8 mouse cellular contexts compared by ENCODE assay signal in genomic region chr6:30617020-30617958, GRCm38 (mm10). TPM values are rescaled to one million over a fixed set of nuclear protein-coding genes. Genes with fewer than 3 reads are reported as not detected.
A peak's percentile ranks its signal among the peaks of the same experiment; 100 is the strongest.
DNase-seq lines count a peak whose midpoint lies in the region; ATAC-seq and TF ChIP-seq lines count a peak whose summit lies in the region.

No protein-coding gene starts in this region.

- no peak for TF ChIP-seq CTCF in liver, postnatal 0 days (IDR thresholded peaks at IDR 0.05; ENCODE audit: low read depth)

- H3K36me3 ChIP-seq in hindbrain, embryonic 10.5 days: no peaks in the 10 kb centered on the region
- no peaks in the 10 kb centered on the region for H3K36me3 ChIP-seq in liver, postnatal 0 days (replicated peaks; ENCODE audit: insufficient read depth, low read length)

- TF ChIP-seq EP300 in liver, postnatal 0 days (IDR thresholded peaks at IDR 0.05; ENCODE audit: low read depth): no peak

- peak overlapping the region; percentile 49 for H3K4me2 ChIP-seq in liver, postnatal 0 days (ENCODE audit: low read depth, low read length)

- H3K27me3 ChIP-seq in hindbrain, embryonic 10.5 days (ENCODE audit: insufficient read depth, poor library complexity, severe bottlenecking): no peaks in the 10 kb centered on the region
- peaks cover 7% of the 10 kb centered on the region; the same call in 1 of the 2 replicates for H3K27me3 ChIP-seq in liver, postnatal 0 days (ENCODE audit: insufficient read depth, low read length)

- WGBS in hindbrain, embryonic 10.5 days: 2% methylated on average over 13 of the region's 13 CpGs
- WGBS in liver, postnatal 0 days (ENCODE audit: insufficient replicate concordance): 12% methylated on average over 12 of the region's 13 CpGs

- no peak overlapping the region for H3K9ac ChIP-seq in liver, postnatal 0 days (replicated peaks)

- peak overlapping the region; percentile 45 for H3K4me3 ChIP-seq in hindbrain, embryonic 10.5 days
- 0 out of 2 replicates have a peak overlapping the region, but pooled peaks have one; percentile 6 for H3K4me3 ChIP-seq in liver, postnatal 0 days (ENCODE audit: low read depth, low read length)

- no peak for ATAC-seq in liver, postnatal 0 days

- peaks cover 90% of the 10 kb centered on the region for H3K4me1 ChIP-seq in hindbrain, embryonic 10.5 days (replicated peaks)
- peaks cover 7% of the 10 kb centered on the region for H3K4me1 ChIP-seq in liver, postnatal 0 days (ENCODE audit: insufficient read depth)

- peak; percentile 5 for DNase-seq in kidney, adult 9 months
- DNase-seq in kidney, adult 11 months: no peak
- DNase-seq in adrenal gland, postnatal 36 days: peak; percentile 56 to 72
- DNase-seq in hindbrain, embryonic 10.5 days (ENCODE audit: low spot score): peak; percentile 89
- DNase-seq in liver, postnatal 0 days: no peak
- peak; percentile 77 for DNase-seq in yolk sac, embryonic 10.5 days (ENCODE audit: low spot score)
- DNase-seq in ovary, postnatal 10 days (ENCODE audit: low spot score): no peak
- DNase-seq in spleen, postnatal 10 days (ENCODE audit: low spot score in 2 of 2): no peak

- no peaks in the 10 kb centered on the region for H3K9me3 ChIP-seq in hindbrain, embryonic 10.5 days
- no peaks in the 10 kb centered on the region for H3K9me3 ChIP-seq in liver, postnatal 0 days (ENCODE audit: low read length)

- peak overlapping the region; percentile 93 for H3K27ac ChIP-seq in hindbrain, embryonic 10.5 days
- H3K27ac ChIP-seq in liver, postnatal 0 days (ENCODE audit: low read depth): no peak overlapping the region

RNA-seq across cellular contexts. Expression of gene Cpa5, which starts 6.5 kb away (rescaled TPM):
- not detected for total RNA-seq in adrenal gland, postnatal 36 days (2021)
- 0.08 and 0.44 TPM in 2 replicates for polyA plus RNA-seq in hindbrain, embryonic 10.5 days (2016; fragmentation: Nextera tagmentation; extraction: Ambion mirVana)
- not detected in 2 replicates for polyA plus RNA-seq in liver, postnatal 0 days (2015; fragmentation: Nextera tagmentation; extraction: Ambion mirVana)

RNA-seq across cellular contexts. Expression of gene Cpa1, which starts 21.7 kb away (rescaled TPM):
- not detected for total RNA-seq in adrenal gland, postnatal 36 days (2021)
- 0.14 and 0.16 TPM in 2 replicates for polyA plus RNA-seq in hindbrain, embryonic 10.5 days (2016; fragmentation: Nextera tagmentation; extraction: Ambion mirVana)
- 0.15 and 2.7 TPM in 2 replicates for polyA plus RNA-seq in liver, postnatal 0 days (2015; fragmentation: Nextera tagmentation; extraction: Ambion mirVana)

RNA-seq across cellular contexts. Expression of gene Cpa4, which starts 49.1 kb away (rescaled TPM):
- 1 to 10 TPM; 1.1 to 1.2 TPM for total RNA-seq in adrenal gland, postnatal 36 days (2021)
- 1.4 and 2.5 TPM in 2 replicates for polyA plus RNA-seq in hindbrain, embryonic 10.5 days (2016; fragmentation: Nextera tagmentation; extraction: Ambion mirVana)
- 0.05 TPM in 1 of 2 replicates, not detected in the other for polyA plus RNA-seq in liver, postnatal 0 days (2015; fragmentation: Nextera tagmentation; extraction: Ambion mirVana)

Comparison
In these comparisons a context has a peak if more than half of its experiments do, and no peak if none do; other contexts are left out.
1. DNase-seq: peak in kidney, adult 9 months (single experiment), adrenal gland, postnatal 36 days (2 of 2), hindbrain, embryonic 10.5 days (single experiment) and yolk sac, embryonic 10.5 days (single experiment); none in kidney, adult 11 months (single experiment), liver, postnatal 0 days (single experiment), ovary, postnatal 10 days (single experiment) and spleen, postnatal 10 days (0 of 2).